Mouse (Mus musculus): ENCODE results near the gene Mrpl51.
"Not testable (repeated sequence)": the region's sequence is repeated elsewhere in the genome, so short reads cannot be mapped to it uniquely, and the experiment has no call there.

Mrpl51 gene

DNA sequence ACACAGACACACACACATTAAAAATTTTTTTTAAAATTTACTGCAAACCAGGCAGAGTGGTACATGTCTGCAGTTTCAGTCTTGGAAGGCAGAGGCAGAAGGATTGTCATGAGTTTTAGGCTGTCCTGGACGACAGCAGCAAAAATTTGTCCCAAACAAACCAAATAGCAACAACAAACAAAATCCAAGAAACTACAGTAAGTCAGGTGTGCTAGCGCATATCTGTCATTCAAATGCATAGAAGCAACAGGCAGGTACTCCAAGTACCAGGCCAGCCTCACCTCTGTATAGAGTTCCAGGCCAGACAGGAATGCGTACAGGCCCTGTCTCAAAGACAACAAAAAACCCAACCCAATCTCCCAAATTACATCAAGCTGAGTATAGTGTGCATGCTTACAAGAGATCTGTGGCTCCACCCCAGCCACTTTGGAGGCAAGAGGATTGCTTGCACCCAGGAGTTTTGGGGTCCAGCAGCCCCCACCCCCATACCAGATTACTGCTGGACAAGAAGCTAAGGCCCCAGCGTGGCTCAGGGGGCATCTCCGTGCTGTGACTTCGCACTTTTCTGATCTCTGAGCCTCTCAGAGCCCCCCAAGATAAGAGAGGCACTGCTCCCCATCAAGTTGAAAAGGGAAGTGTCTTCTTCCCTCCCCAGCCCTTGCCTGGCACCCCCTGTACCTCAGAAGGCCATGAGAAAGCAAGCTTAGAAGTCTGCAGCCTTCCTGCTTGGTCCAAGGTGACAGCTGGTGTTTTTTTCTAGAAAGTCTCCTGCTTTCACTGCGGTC lies 31.6 kb upstream of the Mrpl51 start:
- DNase-seq (ENCODE audit: low read depth, low spot score) = no peak

DNA sequence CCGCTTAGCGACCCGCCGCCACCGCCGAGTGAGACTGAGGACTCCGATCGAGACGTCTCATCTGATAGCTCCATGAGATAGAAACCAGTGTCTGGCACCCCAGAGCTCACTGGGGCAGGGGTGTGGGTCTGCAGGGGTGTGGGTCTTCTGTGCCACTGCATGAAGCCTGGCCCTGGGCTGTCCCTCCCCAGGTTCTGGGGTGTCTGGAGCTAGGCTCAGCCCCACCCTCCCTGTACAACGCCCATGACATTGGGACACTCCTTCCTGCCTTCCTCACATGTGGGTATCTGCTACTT lies 31.1 kb upstream of the Mrpl51 start:
- DNase-seq (ENCODE audit: low read depth, low spot score) = no peak

DNA sequence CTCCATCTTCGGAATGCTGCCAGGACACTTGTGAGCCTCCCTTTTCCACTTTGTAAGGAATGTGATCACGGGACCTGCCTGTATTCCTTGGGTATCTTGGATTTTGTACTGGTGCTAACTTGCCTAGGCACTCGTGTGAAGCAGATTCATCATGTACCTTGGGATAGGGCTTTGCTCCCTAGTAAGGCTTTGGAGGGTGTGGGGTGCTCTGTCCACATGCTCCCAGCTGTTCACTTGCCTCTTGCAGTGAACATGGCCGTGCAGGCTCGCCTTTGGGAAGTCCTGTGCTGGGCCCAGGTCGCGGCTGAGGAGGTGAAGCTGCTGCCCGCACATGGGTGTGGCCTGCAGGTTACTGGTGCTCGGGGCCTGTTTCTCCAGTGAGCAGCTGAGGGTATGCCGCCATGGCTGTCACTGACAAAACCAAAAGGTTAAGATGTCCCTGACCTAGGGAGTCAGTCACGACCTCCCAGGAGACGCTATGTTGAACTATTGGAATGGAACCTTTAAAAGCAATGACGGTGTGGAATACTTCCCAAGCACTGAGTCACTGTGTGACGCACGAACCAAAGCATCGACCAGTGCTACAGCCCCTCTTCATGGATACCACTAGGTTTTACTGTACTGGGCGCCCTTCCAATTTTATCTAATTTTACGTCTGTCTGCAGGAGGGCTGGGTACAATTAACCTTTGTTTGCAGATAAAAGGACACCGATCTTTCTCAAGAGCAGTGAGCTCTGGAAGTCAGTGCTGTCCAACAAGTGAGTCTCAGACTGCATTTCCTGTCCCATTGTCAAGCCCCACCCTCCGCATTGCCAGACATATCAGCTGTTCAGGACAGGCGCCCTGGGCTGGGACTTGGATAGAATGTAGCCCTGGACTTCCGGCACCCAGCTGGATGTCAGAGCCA lies 30.5 kb upstream of the Mrpl51 start:
- no peak for DNase-seq (ENCODE audit: low read depth, low spot score)

DNA sequence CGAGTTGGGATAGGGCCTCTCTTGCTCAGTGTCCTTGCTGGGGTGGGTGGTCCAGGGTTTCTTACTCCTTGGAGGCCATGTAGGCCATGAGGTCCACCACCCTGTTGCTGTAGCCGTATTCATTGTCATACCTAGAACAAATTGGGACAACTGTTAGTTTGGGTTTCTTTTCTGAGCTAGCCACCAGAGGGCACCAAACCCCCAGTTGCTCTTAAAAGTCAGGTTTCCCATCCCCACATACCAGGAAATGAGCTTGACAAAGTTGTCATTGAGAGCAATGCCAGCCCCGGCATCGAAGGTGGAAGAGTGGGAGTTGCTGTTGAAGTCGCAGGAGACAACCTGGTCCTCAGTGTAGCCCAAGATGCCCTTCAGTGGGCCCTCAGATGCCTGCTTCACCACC lies 29.6 kb upstream of the Mrpl51 start:
- DNase-seq (ENCODE audit: low read depth, low spot score) = not testable (repeated sequence)

DNA sequence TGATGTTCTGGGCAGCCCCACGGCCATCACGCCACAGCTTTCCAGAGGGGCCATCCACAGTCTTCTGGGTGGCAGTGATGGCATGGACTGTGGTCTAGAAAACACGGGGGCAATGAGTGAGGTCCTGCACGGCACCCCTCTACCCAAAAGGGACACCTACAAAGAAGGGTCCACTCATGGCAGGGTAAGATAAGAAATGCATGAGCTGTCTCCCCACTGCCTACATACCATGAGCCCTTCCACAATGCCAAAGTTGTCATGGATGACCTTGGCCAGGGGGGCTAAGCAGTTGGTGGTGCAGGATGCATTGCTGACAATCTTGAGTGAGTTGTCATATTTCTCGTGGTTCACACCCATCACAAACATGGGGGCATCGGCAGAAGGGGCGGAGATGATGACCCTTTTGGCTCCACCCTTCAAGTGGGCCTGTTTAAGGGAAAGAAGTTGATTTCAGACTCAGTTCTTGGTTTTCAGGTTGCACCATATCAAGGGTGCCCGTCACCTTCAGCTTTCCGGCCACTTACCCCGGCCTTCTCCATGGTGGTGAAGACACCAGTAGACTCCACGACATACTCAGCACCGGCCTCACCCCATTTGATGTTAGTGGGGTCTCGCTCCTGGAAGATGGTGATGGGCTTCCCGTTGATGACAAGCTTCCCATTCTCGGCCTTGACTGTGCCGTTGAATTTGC lies 28.8 kb upstream of the Mrpl51 start:
- DNase-seq (ENCODE audit: low read depth, low spot score) = not testable (repeated sequence)

- DNase-seq (ENCODE audit: low read depth, low spot score) = no peak
Observed at GRCm38 (mm10) chr6:125163801-125164657, 27.6 kb upstream of the Mrpl51 start.

DNA sequence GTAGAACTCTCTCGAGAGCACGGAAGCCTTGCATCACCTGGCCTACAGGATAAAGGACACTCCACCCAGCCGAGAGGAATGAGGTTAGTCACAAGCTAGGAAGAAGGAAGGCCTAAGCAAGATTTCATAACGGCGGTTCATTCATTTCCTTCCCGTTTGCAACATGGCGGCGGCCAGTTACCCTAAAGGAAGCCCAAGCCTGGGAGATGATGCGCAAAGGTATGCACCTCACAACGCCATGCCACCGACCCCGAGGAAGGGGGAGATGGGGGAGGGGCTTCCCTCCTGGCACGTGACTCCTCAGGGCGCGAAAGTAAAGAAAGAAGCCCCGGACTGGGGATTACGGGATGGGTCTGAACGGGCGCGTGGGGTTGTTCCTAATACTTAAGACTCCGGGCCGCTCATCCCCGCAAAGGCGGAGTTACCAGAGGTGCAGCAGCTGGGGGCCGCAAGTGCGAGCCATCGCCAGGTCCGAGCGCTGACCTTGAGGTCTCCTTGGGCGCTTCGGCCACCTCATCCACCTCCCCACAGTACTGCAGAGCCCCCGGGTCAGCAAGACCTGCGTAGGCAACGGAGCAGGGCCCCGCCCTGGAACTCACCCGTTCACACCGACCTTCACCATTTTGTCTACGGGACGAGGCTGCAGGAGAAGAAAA lies 26.8 kb upstream of the Mrpl51 start:
- DNase-seq (ENCODE audit: low read depth, low spot score) = peak; percentile 74

DNA sequence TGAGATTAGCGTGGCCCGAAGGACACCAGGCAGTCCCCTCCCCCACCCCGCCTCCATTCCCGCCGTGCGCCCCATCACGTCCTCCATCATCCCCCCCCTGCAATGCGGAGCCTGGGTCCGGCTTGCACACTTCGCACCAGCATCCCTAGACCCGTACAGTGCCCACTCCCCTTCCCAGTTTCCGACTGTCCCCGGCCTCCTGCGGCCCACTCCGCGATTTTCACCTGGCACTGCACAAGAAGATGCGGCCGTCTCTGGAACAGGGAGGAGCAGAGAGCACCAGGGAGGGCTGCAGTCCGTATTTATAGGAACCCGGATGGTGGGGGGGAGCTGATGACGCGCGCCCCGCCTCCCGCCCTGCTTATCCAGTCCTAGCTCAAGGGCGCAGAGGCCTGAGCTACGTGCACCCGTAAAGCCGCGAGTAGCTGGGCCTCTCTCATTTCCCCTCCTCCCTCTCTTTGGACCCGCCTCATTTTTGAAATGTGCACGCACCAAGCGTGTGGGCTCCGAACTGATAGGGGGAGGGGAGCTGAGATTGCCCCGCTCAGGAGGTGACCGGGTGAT lies 26.2 kb upstream of the Mrpl51 start:
- DNase-seq (ENCODE audit: low read depth, low spot score) = peak; percentile 95

DNA sequence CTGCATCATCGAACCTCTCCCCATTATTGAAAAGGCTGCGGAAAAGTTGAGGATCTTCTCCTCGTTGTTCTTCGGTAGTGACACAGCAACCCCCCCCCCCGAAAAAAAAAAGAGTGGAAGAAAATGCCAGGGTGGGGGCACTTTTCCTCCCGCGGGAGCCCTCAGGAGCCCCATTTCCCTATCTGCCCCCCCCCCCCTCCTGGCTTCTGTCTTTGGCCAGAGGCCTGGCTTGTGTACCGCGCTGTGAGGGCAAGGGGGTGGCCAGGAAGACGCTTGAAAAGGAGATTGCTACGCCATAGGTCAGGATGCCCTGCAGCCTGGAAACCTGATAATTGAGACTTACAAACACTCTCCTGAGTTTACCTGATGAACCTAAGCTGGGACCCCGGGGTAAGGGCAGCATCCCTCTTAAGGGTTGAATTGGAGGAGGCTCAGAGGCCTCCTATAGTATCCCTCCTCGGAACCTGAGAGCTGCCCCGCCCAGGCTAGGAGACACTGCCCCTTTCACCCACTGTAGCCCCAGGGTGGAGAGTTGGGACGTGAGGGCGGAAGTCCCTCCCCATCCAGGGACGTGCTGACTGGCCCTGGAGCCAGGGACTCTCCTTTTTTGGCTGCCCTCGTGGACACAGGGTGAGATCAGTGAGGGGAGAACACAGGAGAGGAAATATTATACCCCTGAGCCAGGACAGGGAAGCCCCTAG lies 25.4 kb upstream of the Mrpl51 start, which contains the start of gene Gapdh:
Gene Gapdh (minus strand): TSS at position 417 of the 701 bp plus-strand sequence.
- no peak for DNase-seq (ENCODE audit: low read depth, low spot score)

DNA sequence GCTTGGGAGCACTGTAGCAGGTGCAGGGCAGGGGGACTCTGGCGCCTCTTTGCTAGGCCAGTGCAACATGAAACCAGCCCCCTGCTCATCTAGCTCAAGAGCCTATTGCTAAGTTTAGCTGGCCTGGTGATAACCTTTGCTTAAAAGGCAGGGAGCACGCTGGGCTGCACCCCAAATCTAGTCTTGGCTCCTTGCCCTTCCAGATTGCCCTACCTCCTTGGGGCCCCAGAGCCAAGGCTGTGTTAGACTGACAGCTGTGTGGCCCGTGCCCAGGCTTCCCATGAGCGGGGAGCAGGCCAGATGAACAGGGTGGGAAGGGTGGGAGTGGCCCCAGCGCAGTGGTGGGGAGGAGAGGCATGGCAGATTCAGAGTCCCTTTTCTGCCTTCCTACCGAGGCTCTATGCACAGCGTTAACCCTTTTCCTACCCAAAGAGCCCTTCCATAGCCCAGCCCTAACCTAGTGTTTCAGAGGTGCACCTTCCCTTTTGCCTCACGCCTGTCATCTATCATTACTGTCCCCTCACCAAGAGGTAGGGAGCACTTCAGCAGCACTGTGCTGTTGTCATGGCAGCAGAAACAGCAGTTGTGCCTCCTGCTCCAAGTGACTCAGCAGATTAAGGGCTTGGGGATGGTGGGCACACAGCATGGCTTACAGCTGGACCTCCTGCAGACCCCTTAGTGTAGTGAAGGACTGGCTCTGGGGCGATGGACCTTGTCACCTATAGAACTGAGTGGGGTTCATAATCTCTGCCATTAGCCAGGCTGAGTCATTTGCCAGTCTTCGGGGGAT lies 24.5 kb upstream of the Mrpl51 start:
- no peak for DNase-seq (ENCODE audit: low read depth, low spot score)

DNA sequence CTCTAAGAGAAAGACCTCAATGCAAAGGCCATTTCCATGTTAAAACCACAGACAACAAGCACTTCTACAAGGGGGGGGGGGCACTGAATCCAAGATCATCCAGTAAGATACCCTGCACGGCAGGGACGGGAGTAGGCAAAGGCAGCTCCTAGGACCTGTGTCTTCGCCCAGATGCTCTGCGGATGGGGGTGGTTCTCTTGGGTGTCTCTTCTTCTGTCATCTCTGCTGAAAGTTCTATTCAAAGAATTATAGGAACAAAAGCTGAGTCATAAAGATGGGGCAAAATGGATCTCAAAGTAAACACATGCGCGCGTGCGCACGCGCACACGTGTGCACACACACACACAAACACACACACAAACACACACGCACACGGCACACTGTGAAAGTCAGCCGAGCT lies 23.5 kb upstream of the Mrpl51 start:
- no peak for DNase-seq (ENCODE audit: low read depth, low spot score)

- DNase-seq (ENCODE audit: low read depth, low spot score) = no peak
Observed at GRCm38 (mm10) chr6:125170194-125170593, 21.4 kb upstream of the Mrpl51 start.

GRCm38 (mm10) chr6:125172474-125172873 lies 19.1 kb upstream of the Mrpl51 start:
- no peak for DNase-seq (ENCODE audit: low read depth, low spot score)

- DNase-seq (ENCODE audit: low read depth, low spot score) = no peak
Observed at GRCm38 (mm10) chr6:125173256-125173655, 18.3 kb upstream of the Mrpl51 start.

GRCm38 (mm10) chr6:125175469-125175868 lies 16.1 kb upstream of the Mrpl51 start:
- DNase-seq (ENCODE audit: low read depth, low spot score) = no peak

- no peak for DNase-seq (ENCODE audit: low read depth, low spot score)
Observed at GRCm38 (mm10) chr6:125179601-125180000, 12.0 kb upstream of the Mrpl51 start.

DNA sequence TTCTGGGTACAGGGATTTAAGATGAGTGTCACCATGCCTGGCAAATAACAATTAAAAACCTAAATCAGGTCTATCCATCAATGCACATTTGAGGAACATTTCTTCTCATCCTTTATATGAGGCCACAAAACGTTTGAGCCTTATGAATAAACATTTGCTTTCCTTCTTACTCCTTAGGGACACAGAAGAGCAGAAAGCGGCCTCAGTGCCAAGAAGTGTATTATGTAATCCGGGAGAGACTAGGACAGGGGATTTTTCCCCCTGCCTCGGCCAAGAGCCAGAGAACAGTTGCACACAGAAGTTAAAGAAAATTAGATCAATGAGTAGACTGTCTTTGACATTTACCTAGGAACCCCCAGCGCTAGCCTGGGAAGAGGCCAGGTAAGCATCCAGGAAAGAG lies 9.5 kb upstream of the Mrpl51 start:
- DNase-seq (ENCODE audit: low read depth, low spot score) = no peak

DNA sequence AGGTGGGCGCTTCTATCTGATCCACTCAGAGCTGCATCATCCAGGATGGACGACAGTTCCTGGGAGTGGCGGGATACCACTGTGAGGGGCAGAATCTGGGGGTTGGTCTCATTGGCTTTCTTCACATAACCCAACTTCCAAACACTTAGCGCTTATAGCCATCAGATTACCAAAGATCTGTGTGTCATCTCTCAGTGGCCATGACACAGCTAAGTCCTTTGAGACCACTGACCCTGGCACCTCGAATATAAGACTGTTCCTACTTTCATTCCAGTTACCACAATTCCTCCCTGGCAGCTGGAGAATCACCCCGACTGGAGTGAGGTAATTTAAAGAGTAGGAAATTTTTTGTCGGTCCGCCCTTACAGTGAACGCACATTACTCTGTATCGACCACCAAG lies 5.4 kb upstream of the Mrpl51 start:
- no peak for DNase-seq (ENCODE audit: low read depth, low spot score)

- DNase-seq (ENCODE audit: low read depth, low spot score) = no peak
Observed at GRCm38 (mm10) chr6:125190816-125191215, 785 bp upstream of the Mrpl51 start.
